Mouse (Mus musculus) brain, embryonic 14.5 days (tissue): ENCODE data around the gene Nupr1l.

Experiments used
- CTCF ChIP-seq: fragments of 200-500 bp; IDR thresholded peaks from 2 replicates; pipeline ENCODE4 v1.5.1; 2012; ENCODE audit warnings: inconsistent platforms, mild to moderate bottlenecking, moderate library complexity, borderline replicate concordance; ENCODE audit not compliant: insufficient read depth, insufficient read length; ENCODE audit errors: extremely low read depth
- POLR2A ChIP-seq: fragments of 200-500 bp; IDR thresholded peaks from 2 replicates; pipeline ENCODE4 v1.6.1; 2012; ENCODE audit warnings: mild to moderate bottlenecking, inconsistent platforms, borderline replicate concordance; ENCODE audit not compliant: poor library complexity, insufficient read depth, insufficient read length, severe bottlenecking; ENCODE audit errors: extremely low read depth

DNA sequence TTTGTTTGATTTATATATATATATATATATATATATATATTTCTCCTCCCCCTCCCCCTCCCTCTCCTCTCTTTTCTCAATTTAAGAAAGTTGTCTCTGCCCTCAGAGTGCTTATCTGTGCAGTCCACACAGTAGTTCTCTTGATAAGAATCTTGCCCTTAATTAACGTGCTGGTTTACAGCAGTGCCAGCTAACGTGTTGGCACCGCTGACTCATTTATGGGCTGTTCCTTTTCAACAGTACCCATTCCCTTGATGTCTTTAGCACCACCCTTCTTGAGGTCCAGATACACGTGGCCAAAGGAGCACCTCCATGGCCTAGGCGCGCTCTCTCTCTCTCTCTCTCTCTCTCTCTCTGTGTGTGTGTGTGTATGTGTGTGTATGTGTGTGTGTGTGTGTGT lies 47.5 kb downstream of the Nupr1l start:
- TF ChIP-seq CTCF: no peak
- TF ChIP-seq POLR2A: no peak
